In genomic region chr16:62810855-62811254, GRCm38 (mm10) we compare ENCODE assay signal across 26 mouse cellular contexts. TPM values are rescaled to one million over a fixed set of nuclear protein-coding genes. Genes with fewer than 3 reads are reported as not detected.
DNase-seq lines count a peak whose midpoint lies in the region; ATAC-seq and TF ChIP-seq lines count a peak whose summit lies in the region.
"Had no signal": no experiment of that assay in that cellular context is flagged by ENCODE, and none has a peak within 500 bp of the region (broad histone marks: within the 10 kb centered on the region; RNA-seq: fewer than 3 reads in every experiment).

No protein-coding gene starts in this region.

- H3K27ac ChIP-seq in liver, embryonic 12.5 days, result no peak overlapping the region
- no peak overlapping the region for H3K27ac ChIP-seq in MEL (ENCODE audit: control insufficient read depth, low read depth, low read length)
- H3K27ac ChIP-seq in liver, embryonic 14.5 days, result no peak overlapping the region
- H3K27ac ChIP-seq: embryonic facial prominence, embryonic 13.5 days; embryonic facial prominence, embryonic 15.5 days; forebrain, embryonic 10.5 days; forebrain, embryonic 12.5 days had no signal

- peak; percentile 76 for ATAC-seq in liver, embryonic 12.5 days
- peak; percentile 61; the same call in 1 of the 2 replicates for ATAC-seq in liver, embryonic 14.5 days (ENCODE audit: insufficient read depth)
- ATAC-seq: forebrain, embryonic 14.5 days; forebrain, embryonic 16.5 days had no signal

- no peaks in the 10 kb centered on the region for H3K79me2 ChIP-seq in MEL (ENCODE audit: control insufficient read depth, insufficient read depth, low read length, poor library complexity)

- no peak for DNase-seq in liver
- peak; percentile 35 for DNase-seq in MEL (ENCODE audit: low read depth, low spot score)
- DNase-seq in liver, embryonic 14.5 days (ENCODE audit: low read depth in 3 of 3, low spot score in 3 of 3), result no peak
- no peak for DNase-seq in layer of hippocampus, adult 18-20 months (ENCODE audit: low spot score in 2 of 2)
- DNase-seq in heart, adult 18-20 months, result no peak
- DNase-seq in cerebellum, postnatal 4 days (ENCODE audit: low spot score in 2 of 2), result no peak
- DNase-seq: adrenal gland, adult 2 months; adrenal gland, postnatal 10 days; adrenal gland, postnatal 25 days; cerebellum, adult 11 months; cerebellum, adult 18-20 months; cerebellum, adult 9-10 months; cerebellum, postnatal 10 days; cerebellum, postnatal 25 days; embryo, embryonic 11 days had no signal

- no peak overlapping the region for H3K4me3 ChIP-seq in liver, embryonic 12.5 days
- no peak overlapping the region for H3K4me3 ChIP-seq in MEL (ENCODE audit: control insufficient read depth in 1 of 2, insufficient read depth in 1 of 2, low read depth in 2 of 2, low read length in 2 of 2)
- H3K4me3 ChIP-seq in liver, embryonic 14.5 days (ENCODE audit: insufficient read depth in 1 of 2, low read depth in 2 of 2, low read length in 2 of 2), result no peak overlapping the region
- H3K4me3 ChIP-seq: embryonic facial prominence, embryonic 13.5 days; embryonic facial prominence, embryonic 15.5 days; erythroblast, embryonic 14.5 days; forebrain, embryonic 10.5 days; forebrain, embryonic 12.5 days had no signal

- no peak for TF ChIP-seq CTCF in MEL (IDR thresholded peaks at IDR 0.05 in 2 of 3, conservative IDR thresholded peaks at IDR 0.05 in 1 of 3; ENCODE audit: control insufficient read depth in 1 of 3, insufficient read depth in 1 of 3, low read depth in 2 of 3, low read length in 3 of 3, poor library complexity in 1 of 3, severe bottlenecking in 1 of 3)
- no peak for TF ChIP-seq CTCF in liver, embryonic 14.5 days (IDR thresholded peaks at IDR 0.05; ENCODE audit: low read depth)

- H3K9me3 ChIP-seq in liver, embryonic 12.5 days (replicated peaks), result no peaks in the 10 kb centered on the region
- H3K9me3 ChIP-seq in MEL (replicated peaks; ENCODE audit: insufficient read depth, low read length), result no peaks in the 10 kb centered on the region
- no peaks in the 10 kb centered on the region for H3K9me3 ChIP-seq in liver, embryonic 14.5 days (ENCODE audit: control insufficient read depth, low read length)
- H3K9me3 ChIP-seq: embryonic facial prominence, embryonic 13.5 days; embryonic facial prominence, embryonic 15.5 days; forebrain, embryonic 10.5 days; forebrain, embryonic 12.5 days had no signal

- H3K4me1 ChIP-seq in liver, embryonic 12.5 days, result peaks cover 18% of the 10 kb centered on the region
- H3K4me1 ChIP-seq in MEL (ENCODE audit: control insufficient read depth in 1 of 2, insufficient read depth in 2 of 2, low read length in 2 of 2), result peaks cover 0 to 3% of the 10 kb centered on the region in 2 experiments; a peak in 1 of 4 replicates
- 0 out of 4 replicates have a peak, but pooled peaks cover 0 to 2% of the 10 kb centered on the region in 2 experiments for H3K4me1 ChIP-seq in liver, embryonic 14.5 days (replicated peaks; ENCODE audit: control insufficient read depth in 2 of 2, insufficient read depth in 2 of 2, low read length in 1 of 2)
- H3K4me1 ChIP-seq: embryonic facial prominence, embryonic 15.5 days; forebrain, embryonic 12.5 days had no signal

- no peak overlapping the region for H3K9ac ChIP-seq in liver, embryonic 12.5 days
- H3K9ac ChIP-seq in MEL (ENCODE audit: control insufficient read depth, low read depth, low read length, poor library complexity, severe bottlenecking), result no peak overlapping the region
- H3K9ac ChIP-seq in liver, embryonic 14.5 days (replicated peaks), result no peak overlapping the region
- H3K9ac ChIP-seq: embryonic facial prominence, embryonic 13.5 days; embryonic facial prominence, embryonic 15.5 days; forebrain, embryonic 12.5 days had no signal

- TF ChIP-seq EP300 in MEL (IDR thresholded peaks at IDR 0.05; ENCODE audit: low read depth in 1 of 2, low read length in 2 of 2), result peak in 1 of 2 experiments; percentile 11; a peak in 1 of 4 replicates
- no peak for TF ChIP-seq EP300 in liver, embryonic 14.5 days (IDR thresholded peaks at IDR 0.05; ENCODE audit: low read depth)

- TF ChIP-seq RAD21 in MEL (IDR thresholded peaks at IDR 0.05; ENCODE audit: low read depth, low read length), result no peak

- H3K36me3 ChIP-seq in liver, embryonic 12.5 days, result no peaks in the 10 kb centered on the region
- peaks cover 0 to 2% of the 10 kb centered on the region in 2 experiments; a peak in 1 of 4 replicates for H3K36me3 ChIP-seq in MEL (ENCODE audit: control insufficient read depth in 1 of 2, insufficient read depth in 2 of 2, low read length in 2 of 2)
- H3K36me3 ChIP-seq in liver, embryonic 14.5 days (replicated peaks; ENCODE audit: control insufficient read depth, insufficient read depth, low read depth), result no peaks in the 10 kb centered on the region
- H3K36me3 ChIP-seq: embryonic facial prominence, embryonic 15.5 days; forebrain, embryonic 10.5 days; forebrain, embryonic 12.5 days had no signal

- no peak overlapping the region for H3K4me2 ChIP-seq in liver, embryonic 12.5 days
- no peak overlapping the region for H3K4me2 ChIP-seq in liver, embryonic 14.5 days (ENCODE audit: low read depth)
- H3K4me2 ChIP-seq: embryonic facial prominence, embryonic 13.5 days; embryonic facial prominence, embryonic 15.5 days; forebrain, embryonic 12.5 days had no signal

- H3K27me3 ChIP-seq in liver, embryonic 12.5 days (replicated peaks), result no peaks in the 10 kb centered on the region
- H3K27me3 ChIP-seq in MEL (ENCODE audit: control insufficient read depth in 1 of 2, insufficient read depth in 2 of 2, low read length in 2 of 2), result no peaks in the 10 kb centered on the region
- H3K27me3 ChIP-seq in liver, embryonic 14.5 days (ENCODE audit: control insufficient read depth, insufficient read depth, low read length), result no peaks in the 10 kb centered on the region
- H3K27me3 ChIP-seq: embryonic facial prominence, embryonic 13.5 days; embryonic facial prominence, embryonic 15.5 days; forebrain, embryonic 12.5 days had no signal

- no peak for TF ChIP-seq POLR2A in MEL (IDR thresholded peaks at IDR 0.05; ENCODE audit: control insufficient read depth in 1 of 2, insufficient read depth in 1 of 2, low read depth in 1 of 2, low read length in 2 of 2, poor library complexity in 1 of 2)

- 37% methylated on average over 4 of the region's 4 CpGs for WGBS in liver, embryonic 12.5 days (ENCODE audit: insufficient replicate concordance)
- WGBS in liver, embryonic 14.5 days (ENCODE audit: insufficient replicate concordance), result 36% methylated on average over 4 of the region's 4 CpGs

TF ChIP-seq in MEL, 35 proteins besides CTCF, POLR2A, EP300 and RAD21:
- TF ChIP-seq ZKSCAN1 (IDR thresholded peaks at IDR 0.05; ENCODE audit: low read depth, low read length) (no peak), ELF1 (IDR thresholded peaks at IDR 0.05; ENCODE audit: low read depth, low read length) (no peak), NELFE (IDR thresholded peaks at IDR 0.05; ENCODE audit: low read depth, low read length) (no peak), GATA1 (IDR thresholded peaks at IDR 0.05; ENCODE audit: low read depth, low read length) (0 out of 2 replicates have a peak, but pooled peaks have one; percentile 19), ETS1 (IDR thresholded peaks at IDR 0.05; ENCODE audit: low read depth, low read length) (no peak), TBP (IDR thresholded peaks at IDR 0.05; ENCODE audit: low read depth, low read length) (no peak), ZNF384 (IDR thresholded peaks at IDR 0.05; ENCODE audit: low read depth, low read length) (no peak)

RNA-seq across cellular contexts. Expression of gene Stx19, which starts 3.6 kb away (rescaled TPM):
- polyA plus RNA-seq in liver, embryonic 12.5 days (2016; fragmentation: Nextera tagmentation; extraction: Ambion mirVana), result 0.11 and 0.23 TPM in 2 replicates
- not detected in 2 replicates for total RNA-seq in MEL (2012; rRNA removed)
- under 1 TPM in 1 of 2 experiments, not detected in 1; 0.13 TPM for polyA plus RNA-seq in MEL (2012; ENCODE audit: insufficient read depth in 1 of 2, insufficient read length in 2 of 2, low read depth in 1 of 2, low replicate concordance in 2 of 2, missing spikeins in 1 of 2)
- not detected in 2 replicates for polyA plus RNA-seq in liver, embryonic 14.5 days (2012; rRNA removed)
- polyA plus RNA-seq in liver, embryonic 14.5 days (2014; fragmentation: Nextera tagmentation; extraction: Ambion mirVana), result not detected in 2 replicates
- not detected for total RNA-seq in layer of hippocampus, adult 18-20 months (2021)
- not detected for total RNA-seq in heart, adult 18-20 months (2021)
- total RNA-seq: adrenal gland, adult 2 months; adrenal gland, postnatal 10 days; adrenal gland, postnatal 25 days; adrenal gland, postnatal 4 days; common myeloid progenitor, adult 5-6 weeks; ES-E14 had no signal
- polyA plus RNA-seq: adrenal gland, adult 2 months; erythroblast, embryonic 14.5 days had no signal

RNA-seq across cellular contexts. Expression of gene Nsun3, which starts 24.2 kb away (rescaled TPM):
- polyA plus RNA-seq in liver, embryonic 12.5 days (2016; fragmentation: Nextera tagmentation; extraction: Ambion mirVana), result 7.2 and 9.4 TPM in 2 replicates
- total RNA-seq in MEL (2012; rRNA removed), result 4.1 and 4.4 TPM in 2 replicates
- polyA plus RNA-seq in MEL (2012; ENCODE audit: insufficient read depth in 1 of 2, insufficient read length in 2 of 2, low read depth in 1 of 2, low replicate concordance in 2 of 2, missing spikeins in 1 of 2), result 1 to 10 TPM in 1 of 2 experiments, not detected in 1; 7.4 TPM
- polyA plus RNA-seq in liver, embryonic 14.5 days (2012; rRNA removed), result 3.1 and 3.8 TPM in 2 replicates
- 5.2 and 5.8 TPM in 2 replicates for polyA plus RNA-seq in liver, embryonic 14.5 days (2014; fragmentation: Nextera tagmentation; extraction: Ambion mirVana)
- 10 to 100 TPM in 1 of 2 experiments, 1 to 10 TPM in 1; 9.0 to 11.6 TPM for total RNA-seq in layer of hippocampus, adult 18-20 months (2021)
- total RNA-seq in heart, adult 18-20 months (2021), result 1 to 10 TPM; 4.8 to 7.0 TPM

RNA-seq across cellular contexts. Expression of gene Arl13b, which starts 36.0 kb away (rescaled TPM):
- 5.8 TPM in 2 replicates for polyA plus RNA-seq in liver, embryonic 12.5 days (2016; fragmentation: Nextera tagmentation; extraction: Ambion mirVana)
- 3.2 and 4.4 TPM in 2 replicates for total RNA-seq in MEL (2012; rRNA removed)
- polyA plus RNA-seq in MEL (2012; ENCODE audit: insufficient read depth in 1 of 2, insufficient read length in 2 of 2, low read depth in 1 of 2, low replicate concordance in 2 of 2, missing spikeins in 1 of 2), result 1 to 10 TPM in 1 of 2 experiments, not detected in 1; 4.3 TPM
- polyA plus RNA-seq in liver, embryonic 14.5 days (2012; rRNA removed), result 1.4 and 1.9 TPM in 2 replicates
- 4.2 and 4.3 TPM in 2 replicates for polyA plus RNA-seq in liver, embryonic 14.5 days (2014; fragmentation: Nextera tagmentation; extraction: Ambion mirVana)
- 10 to 100 TPM; 10.3 to 13.5 TPM for total RNA-seq in layer of hippocampus, adult 18-20 months (2021)
- 1 to 10 TPM; 8.8 to 9.1 TPM for total RNA-seq in heart, adult 18-20 months (2021)

RNA-seq across cellular contexts. Expression of gene Pros1, which starts 43.3 kb away (rescaled TPM):
- 17.8 and 19.5 TPM in 2 replicates for polyA plus RNA-seq in liver, embryonic 12.5 days (2016; fragmentation: Nextera tagmentation; extraction: Ambion mirVana)
- total RNA-seq in MEL (2012; rRNA removed), result 1.4 and 1.7 TPM in 2 replicates
- 1 to 10 TPM in 1 of 2 experiments, not detected in 1; 1.7 TPM for polyA plus RNA-seq in MEL (2012; ENCODE audit: insufficient read depth in 1 of 2, insufficient read length in 2 of 2, low read depth in 1 of 2, low replicate concordance in 2 of 2, missing spikeins in 1 of 2)
- 2.7 and 4.7 TPM in 2 replicates for polyA plus RNA-seq in liver, embryonic 14.5 days (2012; rRNA removed)
- polyA plus RNA-seq in liver, embryonic 14.5 days (2014; fragmentation: Nextera tagmentation; extraction: Ambion mirVana), result 11.3 and 11.7 TPM in 2 replicates
- 1 to 10 TPM; 8.9 to 10.0 TPM for total RNA-seq in layer of hippocampus, adult 18-20 months (2021)
- 10 to 100 TPM; 15.4 to 17.6 TPM for total RNA-seq in heart, adult 18-20 months (2021)
- polyA plus RNA-seq: erythroblast, embryonic 14.5 days had no signal
